In the genomic region with DNA sequence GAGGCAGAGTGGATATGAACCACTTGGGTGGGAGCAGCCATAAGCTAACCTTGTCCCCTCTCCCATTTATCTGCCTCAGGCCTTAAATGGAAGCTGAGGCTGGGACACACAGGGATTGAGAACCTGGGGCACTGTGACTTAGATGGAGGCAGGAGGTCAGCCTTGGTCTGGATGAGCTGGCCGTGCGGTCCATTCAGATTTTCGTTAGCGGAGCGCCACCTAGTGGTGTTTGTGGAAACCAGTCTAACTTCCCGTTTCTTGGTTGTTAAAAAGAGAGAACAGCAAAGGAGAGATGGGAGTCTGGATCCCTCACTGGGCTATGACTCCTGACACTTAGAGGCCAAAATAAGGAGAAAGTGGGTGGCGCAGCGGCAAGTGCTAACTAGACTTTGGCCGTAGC, we compare ENCODE assay signal across 9 mouse cellular contexts. TPM values are rescaled to one million over a fixed set of nuclear protein-coding genes. Genes with fewer than 3 reads are reported as not detected.
DNase-seq lines count a peak whose midpoint lies in the region; ATAC-seq and TF ChIP-seq lines count a peak whose summit lies in the region.
"Had no signal": no experiment of that assay in that cellular context is flagged by ENCODE, and none has a peak within 500 bp of the region (broad histone marks: within the 10 kb centered on the region; RNA-seq: fewer than 3 reads in every experiment).

No protein-coding gene starts in this region.

- WGBS in liver, embryonic 12.5 days (ENCODE audit: insufficient replicate concordance) = 6% methylated on average over 9 of the region's 9 CpGs
- WGBS in kidney, postnatal 0 days = 3% methylated on average over 9 of the region's 9 CpGs
- WGBS in liver, embryonic 11.5 days = 4% methylated on average over 9 of the region's 9 CpGs

- H3K27me3 ChIP-seq in liver, embryonic 12.5 days (replicated peaks) = peaks cover 27% of the 10 kb centered on the region; the same call in 1 of the 2 replicates
- no peaks in the 10 kb centered on the region for H3K27me3 ChIP-seq in kidney, postnatal 0 days (ENCODE audit: insufficient read depth, low read length)
- H3K27me3 ChIP-seq in liver, embryonic 11.5 days (replicated peaks; ENCODE audit: control insufficient read depth, insufficient read depth, low read length) = peaks cover 5% of the 10 kb centered on the region; the same call in 1 of the 2 replicates

- H3K4me2 ChIP-seq in liver, embryonic 12.5 days = no peak overlapping the region
- no peak overlapping the region for H3K4me2 ChIP-seq in kidney, postnatal 0 days (ENCODE audit: low read length)
- no peak overlapping the region for H3K4me2 ChIP-seq in liver, embryonic 11.5 days
- H3K4me2 ChIP-seq: heart, embryonic 13.5 days had no signal

- no peaks in the 10 kb centered on the region for H3K36me3 ChIP-seq in liver, embryonic 12.5 days
- no peaks in the 10 kb centered on the region for H3K36me3 ChIP-seq in kidney, postnatal 0 days (ENCODE audit: insufficient read depth, low read length)
- H3K36me3 ChIP-seq in liver, embryonic 11.5 days (ENCODE audit: control insufficient read depth, insufficient read depth, low read length) = no peaks in the 10 kb centered on the region
- H3K36me3 ChIP-seq: heart, embryonic 13.5 days had no signal

- no peaks in the 10 kb centered on the region for H3K4me1 ChIP-seq in liver, embryonic 12.5 days
- no peaks in the 10 kb centered on the region for H3K4me1 ChIP-seq in kidney, postnatal 0 days (replicated peaks; ENCODE audit: insufficient read depth, low read length)
- no peaks in the 10 kb centered on the region for H3K4me1 ChIP-seq in liver, embryonic 11.5 days (replicated peaks; ENCODE audit: control insufficient read depth, insufficient read depth, low read length)

- H3K9me3 ChIP-seq in liver, embryonic 12.5 days (replicated peaks) = no peaks in the 10 kb centered on the region
- no peaks in the 10 kb centered on the region for H3K9me3 ChIP-seq in kidney, postnatal 0 days (replicated peaks; ENCODE audit: low read length)
- H3K9me3 ChIP-seq in liver, embryonic 11.5 days (ENCODE audit: control insufficient read depth, low read length) = no peaks in the 10 kb centered on the region
- H3K9me3 ChIP-seq: heart, embryonic 13.5 days had no signal

- H3K9ac ChIP-seq in liver, embryonic 12.5 days = no peak overlapping the region
- H3K9ac ChIP-seq in kidney, postnatal 0 days (ENCODE audit: low read depth, low read length) = no peak overlapping the region
- H3K9ac ChIP-seq in liver, embryonic 11.5 days (ENCODE audit: low read depth, low read length) = no peak overlapping the region
- H3K9ac ChIP-seq: heart, embryonic 13.5 days had no signal

- no peak overlapping the region for H3K4me3 ChIP-seq in liver, embryonic 12.5 days
- no peak overlapping the region for H3K4me3 ChIP-seq in kidney, postnatal 0 days (replicated peaks; ENCODE audit: low read depth, low read length)
- H3K4me3 ChIP-seq in liver, embryonic 11.5 days (ENCODE audit: low read depth, low read length) = no peak overlapping the region
- H3K4me3 ChIP-seq: heart, embryonic 13.5 days had no signal

- no peak overlapping the region for H3K27ac ChIP-seq in liver, embryonic 12.5 days
- H3K27ac ChIP-seq in kidney, postnatal 0 days = no peak overlapping the region
- no peak overlapping the region for H3K27ac ChIP-seq in liver, embryonic 11.5 days (ENCODE audit: low read depth, low read length)
- H3K27ac ChIP-seq: heart, embryonic 13.5 days had no signal

- no peak for ATAC-seq in liver, embryonic 12.5 days
- ATAC-seq in kidney, postnatal 0 days (replicated peaks; ENCODE audit: low FRiP score, low read depth) = no peak
- ATAC-seq in liver, embryonic 11.5 days (replicated peaks; ENCODE audit: low FRiP score) = no peak

- DNase-seq in liver = peak; percentile 72
- peak; percentile 82 for DNase-seq in c-Kit-positive CD71-negative TER-119-negative erythroid progenitor cells, embryonic 14.5 days (ENCODE audit: low read depth)
- DNase-seq in frontal cortex, postnatal 25 days (ENCODE audit: low spot score in 2 of 2) = peak; percentile 51 to 62
- DNase-seq in kidney, postnatal 0 days (ENCODE audit: low spot score) = peak; percentile 91
- DNase-seq in liver, embryonic 11.5 days (ENCODE audit: low spot score) = peak; percentile 56
- DNase-seq in ovary, postnatal 14 days (ENCODE audit: low spot score) = peak; percentile 71
- DNase-seq in thymus, postnatal 10 days (ENCODE audit: low spot score in 2 of 2) = peak; percentile 27 to 73

- TF ChIP-seq CTCF in kidney, postnatal 0 days (IDR thresholded peaks at IDR 0.05; ENCODE audit: low read depth) = peak; percentile 92

RNA-seq across cellular contexts. Expression of a gene that starts 28.4 kb away (rescaled TPM):
- polyA plus RNA-seq in liver, embryonic 12.5 days (2016; fragmentation: Nextera tagmentation; extraction: Ambion mirVana) = not detected in 2 replicates
- not detected in 2 replicates for polyA plus RNA-seq in kidney, postnatal 0 days (2015; fragmentation: Nextera tagmentation; extraction: Ambion mirVana)
- polyA plus RNA-seq in liver, embryonic 11.5 days (2014; fragmentation: Nextera tagmentation; extraction: Ambion mirVana) = not detected in 2 replicates
- polyA plus RNA-seq: heart, embryonic 13.5 days had no signal
